Mouse (Mus musculus): ENCODE measurements around the gene Rcan2. TPM values are rescaled to one million over a fixed set of nuclear protein-coding genes. Genes with fewer than 3 reads are reported as not detected.

Rcan2 gene
- polyA plus RNA-seq, 1 experiment from 2014 or later = 1.3 TPM

GRCm38 (mm10) chr17:44088226-44088625 is 287.1 kb downstream of the Rcan2 start:
- 92% methylated on average over 3 of the region's 3 CpGs for whole genome bisulfite sequencing

More at GRCm38 (mm10) chr17:44088226-44088625, 287.1 kb downstream of the Rcan2 start:
- no peak for TF ChIP-seq CTCF (IDR thresholded peaks at IDR 0.05; ENCODE audit: low read depth)
- ATAC-seq = no peak
- no peak overlapping the region for H3K4me2 ChIP-seq (replicated peaks; ENCODE audit: low read depth)
- no peaks in the 10 kb centered on the region for H3K27me3 ChIP-seq (replicated peaks; ENCODE audit: control insufficient read depth, insufficient read depth, low read length)
- H3K4me3 ChIP-seq (ENCODE audit: low read depth, low read length) = no peak overlapping the region
- H3K36me3 ChIP-seq (ENCODE audit: control insufficient read depth, insufficient read depth) = 0 out of 2 replicates have a peak, but pooled peaks cover 4% of the 10 kb centered on the region
- no peak overlapping the region for H3K27ac ChIP-seq (ENCODE audit: low read depth, low read length)
- H3K9ac ChIP-seq (ENCODE audit: low read depth, low read length) = no peak overlapping the region
- no peaks in the 10 kb centered on the region for H3K9me3 ChIP-seq (ENCODE audit: control insufficient read depth)
- H3K4me1 ChIP-seq (replicated peaks; ENCODE audit: control insufficient read depth, insufficient read depth, low read length) = no peaks in the 10 kb centered on the region

Other genes starting within 250 kb of the Rcan2 start
- gene Pla2g7, start 233.3 kb upstream of the Rcan2 start, polyA plus RNA-seq (2015; fragmentation: Nextera tagmentation; extraction: Ambion mirVana) = 27.9 and 31.9 TPM in 2 replicates
- 2.5 and 2.6 TPM in 2 replicates for gene Tdrd6, start 171.1 kb upstream of the Rcan2 start, polyA plus RNA-seq (2015; fragmentation: Nextera tagmentation; extraction: Ambion mirVana)
- gene Slc25a27, start 134.1 kb upstream of the Rcan2 start, polyA plus RNA-seq (2015; fragmentation: Nextera tagmentation; extraction: Ambion mirVana) = 2.9 and 3.2 TPM in 2 replicates
- gene Cyp39a1, start 133.9 kb upstream of the Rcan2 start, polyA plus RNA-seq (2015; fragmentation: Nextera tagmentation; extraction: Ambion mirVana) = 5.7 and 6.8 TPM in 2 replicates